Mouse (Mus musculus): ENCODE results near the gene Hemk1.

DNA sequence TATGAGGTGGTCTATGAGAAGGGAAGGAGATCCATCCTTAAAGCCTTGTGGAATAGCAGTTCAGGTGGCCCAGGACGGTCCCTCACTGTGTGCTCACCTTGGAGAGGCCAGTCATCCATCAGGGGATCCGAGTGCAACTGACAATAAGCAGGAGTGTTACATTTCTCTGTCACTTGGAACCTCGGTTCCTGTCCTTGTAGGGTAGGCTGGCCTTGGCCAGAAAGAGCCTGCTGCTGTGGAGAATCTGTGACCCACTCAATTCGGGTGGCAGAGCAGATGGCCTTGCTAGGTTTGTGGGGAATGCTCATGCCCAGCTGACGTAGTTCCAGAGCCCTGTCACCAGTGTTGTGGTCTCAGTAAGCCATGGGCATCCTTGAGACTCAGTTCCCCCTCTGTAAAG lies 28.6 kb downstream of the Hemk1 start:
- TF ChIP-seq CTCF (conservative IDR thresholded peaks at IDR 0.05; ENCODE audit: low read length) = no peak
- no peak for TF ChIP-seq POU5F1 (IDR thresholded peaks at IDR 0.05; ENCODE audit: borderline replicate concordance, low read length)

All from E14TG2a.4 (cell line).